17 mouse cellular contexts compared by ENCODE assay signal in genomic region chr2:117095491-117095890, GRCm38 (mm10). TPM values are rescaled to one million over a fixed set of nuclear protein-coding genes. Genes with fewer than 3 reads are reported as not detected.
A peak's percentile ranks its signal among the peaks of the same experiment; 100 is the strongest.
DNase-seq lines count a peak whose midpoint lies in the region; ATAC-seq and TF ChIP-seq lines count a peak whose summit lies in the region.
"Had no signal": no experiment of that assay in that cellular context is flagged by ENCODE, and none has a peak within 500 bp of the region (broad histone marks: within the 10 kb centered on the region; RNA-seq: fewer than 3 reads in every experiment).

No protein-coding gene starts in this region.

- TF ChIP-seq POLR2A in cortical plate, adult 2 months (IDR thresholded peaks at IDR 0.05; ENCODE audit: extremely low read depth, insufficient read depth, low read length) = no peak

- H3K9me3 ChIP-seq in heart, embryonic 12.5 days (replicated peaks) = no peaks in the 10 kb centered on the region
- H3K9me3 ChIP-seq in lung, embryonic 14.5 days (ENCODE audit: low read depth, low read length) = no peaks in the 10 kb centered on the region
- H3K9me3 ChIP-seq: embryonic facial prominence, embryonic 15.5 days; forebrain, embryonic 12.5 days; hindbrain, embryonic 13.5 days; intestine, embryonic 15.5 days; limb, embryonic 15.5 days had no signal

- H3K4me3 ChIP-seq in heart, embryonic 12.5 days = no peak overlapping the region
- no peak overlapping the region for H3K4me3 ChIP-seq in lung, embryonic 14.5 days (ENCODE audit: low read depth, low read length)
- H3K4me3 ChIP-seq in cortical plate, adult 2 months (ENCODE audit: insufficient read depth, low read length) = no peak overlapping the region
- H3K4me3 ChIP-seq: embryonic facial prominence, embryonic 15.5 days; forebrain, embryonic 12.5 days; hindbrain, embryonic 13.5 days; intestine, embryonic 15.5 days; limb, embryonic 15.5 days had no signal

- WGBS in heart, embryonic 12.5 days = 47% methylated on average over 3 of the region's 3 CpGs
- WGBS in lung, embryonic 14.5 days = 43% methylated on average over 3 of the region's 3 CpGs

- H3K4me2 ChIP-seq in heart, embryonic 12.5 days = no peak overlapping the region
- no peak overlapping the region for H3K4me2 ChIP-seq in lung, embryonic 14.5 days
- H3K4me2 ChIP-seq: embryonic facial prominence, embryonic 15.5 days; forebrain, embryonic 12.5 days; hindbrain, embryonic 13.5 days; intestine, embryonic 15.5 days; limb, embryonic 15.5 days; midbrain, embryonic 11.5 days had no signal

- no peak overlapping the region for H3K9ac ChIP-seq in heart, embryonic 12.5 days
- H3K9ac ChIP-seq in lung, embryonic 14.5 days = no peak overlapping the region
- H3K9ac ChIP-seq: embryonic facial prominence, embryonic 15.5 days; forebrain, embryonic 12.5 days; hindbrain, embryonic 13.5 days; intestine, embryonic 15.5 days; limb, embryonic 15.5 days had no signal

- ATAC-seq in heart, embryonic 12.5 days (ENCODE audit: insufficient number of reproducible peaks, low FRiP score) = no peak
- no peak for ATAC-seq in lung, embryonic 14.5 days (ENCODE audit: insufficient read depth)
- ATAC-seq: intestine, embryonic 15.5 days had no signal

- H3K27ac ChIP-seq in heart, embryonic 12.5 days (ENCODE audit: poor library complexity, severe bottlenecking) = no peak overlapping the region
- H3K27ac ChIP-seq in lung, embryonic 14.5 days (ENCODE audit: low read depth) = no peak overlapping the region
- peak overlapping the region; percentile 77; the same call in 1 of the 2 replicates for H3K27ac ChIP-seq in cortical plate, adult 2 months (ENCODE audit: insufficient read depth, low read length)
- H3K27ac ChIP-seq: embryonic facial prominence, embryonic 15.5 days; forebrain, embryonic 12.5 days; hindbrain, embryonic 13.5 days; intestine, embryonic 15.5 days; limb, embryonic 15.5 days had no signal

- no peak for TF ChIP-seq CTCF in lung, embryonic 14.5 days (IDR thresholded peaks at IDR 0.05; ENCODE audit: low read depth)
- no peak for TF ChIP-seq CTCF in cortical plate, adult 2 months (IDR thresholded peaks at IDR 0.05; ENCODE audit: extremely low read depth, insufficient read depth, low read length)

- peak; percentile 71 for DNase-seq in heart, adult 11 months
- peak; percentile 66 for DNase-seq in lung, embryonic 14.5 days
- no peak for DNase-seq in lung, postnatal 14 days
- peak; percentile 45 for DNase-seq in adipocyte (ENCODE audit: low spot score)
- DNase-seq in ovary, adult 18-20 months (ENCODE audit: low spot score) = no peak
- DNase-seq: cerebellum, adult 8-10 months; kidney, postnatal 10 days; lung, postnatal 10 days; thymus, postnatal 25 days had no signal

- H3K4me1 ChIP-seq in heart, embryonic 12.5 days (replicated peaks) = peaks cover 44% of the 10 kb centered on the region
- peaks cover 11% of the 10 kb centered on the region for H3K4me1 ChIP-seq in lung, embryonic 14.5 days (ENCODE audit: insufficient read depth)
- peaks cover under 1% of the 10 kb centered on the region; the same call in 1 of the 2 replicates for H3K4me1 ChIP-seq in cortical plate, adult 2 months (ENCODE audit: control insufficient read depth, insufficient read depth, low read length)
- H3K4me1 ChIP-seq: forebrain, embryonic 12.5 days; hindbrain, embryonic 13.5 days; intestine, embryonic 15.5 days; limb, embryonic 15.5 days had no signal

- no peaks in the 10 kb centered on the region for H3K36me3 ChIP-seq in heart, embryonic 12.5 days
- H3K36me3 ChIP-seq in lung, embryonic 14.5 days (ENCODE audit: insufficient read depth) = no peaks in the 10 kb centered on the region
- H3K36me3 ChIP-seq: embryonic facial prominence, embryonic 15.5 days; forebrain, embryonic 12.5 days; hindbrain, embryonic 13.5 days; intestine, embryonic 15.5 days; limb, embryonic 15.5 days had no signal

- H3K27me3 ChIP-seq in heart, embryonic 12.5 days (replicated peaks) = no peaks in the 10 kb centered on the region
- H3K27me3 ChIP-seq in lung, embryonic 14.5 days (ENCODE audit: insufficient read depth, low read length) = no peaks in the 10 kb centered on the region
- H3K27me3 ChIP-seq: embryonic facial prominence, embryonic 15.5 days; hindbrain, embryonic 13.5 days; intestine, embryonic 15.5 days; limb, embryonic 15.5 days had no signal

RNA-seq across cellular contexts. Expression of gene Spred1, which starts 25.7 kb away (rescaled TPM):
- 13.8 and 14.7 TPM in 2 replicates for polyA plus RNA-seq in heart, embryonic 12.5 days (2016; fragmentation: Nextera tagmentation; extraction: Ambion mirVana)
- polyA plus RNA-seq in lung, embryonic 14.5 days (2014; fragmentation: Nextera tagmentation; extraction: Ambion mirVana) = 33.6 and 33.7 TPM in 2 replicates
- polyA plus RNA-seq in cortical plate, adult 2 months (2012; rRNA removed) = 49.6 and 53.5 TPM in 2 replicates

Comparison
In these comparisons a context has a peak if more than half of its experiments do, and no peak if none do; other contexts are left out.
1. DNase-seq: peak in heart, adult 11 months (single experiment), lung, embryonic 14.5 days (single experiment) and adipocyte (single experiment); none in lung, postnatal 14 days (single experiment) and ovary, adult 18-20 months (single experiment).